Mouse (Mus musculus): Measurements from ENCODE around the gene Zfp354b. TPM values are rescaled to one million over a fixed set of nuclear protein-coding genes. Genes with fewer than 3 reads are reported as not detected.

Zfp354b gene
- polyA plus RNA-seq (2015; fragmentation: Nextera tagmentation; extraction: Ambion mirVana), result 3.6 and 5.2 TPM in 2 replicates

DNA sequence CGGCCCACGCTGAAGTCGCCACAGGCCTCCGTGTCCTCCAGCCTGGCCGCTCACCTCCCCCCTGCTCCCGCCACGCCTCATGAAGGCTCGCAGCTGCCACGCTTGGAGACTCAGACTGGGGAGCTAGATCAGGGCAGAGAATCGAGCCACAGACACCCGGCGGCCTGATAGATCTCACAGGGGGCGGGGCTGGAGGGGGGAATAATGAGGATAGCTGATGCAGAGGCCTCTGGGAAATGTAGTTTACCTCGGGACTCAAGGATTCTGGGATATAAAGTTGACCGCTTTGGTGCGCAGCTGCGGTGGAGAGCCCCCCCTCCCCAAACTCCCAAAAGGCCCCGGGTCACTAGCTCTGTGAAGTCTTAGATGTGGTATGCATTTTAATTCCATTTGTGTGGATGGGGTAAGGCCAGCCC is at the start of gene Zfp354b:
Zfp354b (minus strand) TSS at position 183 of the 416 bp plus-strand sequence.
- peaks cover 10% of the 10 kb centered on the region for H3K4me1 ChIP-seq
- peak within 1 kb of the TSS; percentile 65 for H3K4me3 ChIP-seq
- H3K4me2 ChIP-seq, result peak within 1 kb of the TSS; percentile 77
- under 1% methylated on average over 18 of the region's 18 CpGs for whole genome bisulfite sequencing
- no peaks in the 10 kb centered on the region for H3K36me3 ChIP-seq (replicated peaks)
- H3K9ac ChIP-seq, result peak within 1 kb of the TSS; percentile 75
- H3K27ac ChIP-seq, result peak within 1 kb of the TSS; percentile 87
- no peaks in the 10 kb centered on the region for H3K9me3 ChIP-seq
- no peaks in the 10 kb centered on the region for H3K27me3 ChIP-seq (replicated peaks)
- ATAC-seq (replicated peaks), result peak; percentile 97

DNA sequence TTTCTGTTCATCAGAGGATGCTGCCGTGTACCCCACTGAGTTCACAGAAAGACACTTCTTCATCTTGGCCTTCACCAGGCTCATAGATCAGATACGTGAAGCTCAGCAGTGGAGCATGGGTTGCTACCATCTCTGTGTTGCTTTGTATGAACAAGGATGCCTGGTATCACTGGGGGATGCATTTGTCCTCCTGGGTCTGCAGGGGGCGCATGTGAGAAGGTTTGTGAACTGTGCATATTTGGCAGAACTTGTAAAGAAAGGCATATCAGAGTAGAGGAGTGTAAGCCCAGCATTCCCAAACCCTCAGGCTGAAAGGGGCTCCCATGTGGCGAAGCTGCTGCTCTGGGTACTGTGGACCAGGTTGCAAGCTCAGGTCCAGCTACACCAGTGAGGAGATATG is 45.8 kb upstream of the Zfp354b start:
- ATAC-seq (replicated peaks), result no peak
- H3K9ac ChIP-seq, result no peak overlapping the region
- no peaks in the 10 kb centered on the region for H3K36me3 ChIP-seq (replicated peaks)
- H3K4me2 ChIP-seq, result no peak overlapping the region
- H3K4me3 ChIP-seq, result no peak overlapping the region
- no peaks in the 10 kb centered on the region for H3K9me3 ChIP-seq
- no peak overlapping the region for H3K27ac ChIP-seq
- no peaks in the 10 kb centered on the region for H3K4me1 ChIP-seq
- H3K27me3 ChIP-seq (replicated peaks), result no peaks in the 10 kb centered on the region
- WGBS, result 74% methylated on average over 4 of the region's 4 CpGs

DNA sequence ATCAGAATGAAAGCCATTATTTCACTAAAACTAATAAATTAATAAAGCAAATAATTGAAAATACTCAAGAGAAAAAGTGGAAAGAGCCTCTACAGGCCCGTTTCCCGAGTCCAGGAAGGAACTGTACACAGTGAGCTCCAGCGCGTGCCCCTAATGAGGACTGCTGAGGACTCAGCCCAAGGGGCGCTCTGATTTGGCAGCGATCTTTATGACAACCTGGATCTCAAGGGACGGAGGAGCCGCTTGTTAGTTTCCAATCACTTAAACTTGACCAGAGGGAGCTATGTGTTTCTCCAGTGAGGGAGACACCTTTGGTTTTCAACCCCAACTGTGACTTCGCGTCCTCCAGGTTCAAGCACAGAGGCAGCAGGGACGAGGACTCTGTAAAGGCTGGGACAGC is 34.8 kb upstream of the Zfp354b start, which contains the start of gene Olfr1378:
Olfr1378 (plus strand) TSS at position 301 of the 400 bp plus-strand sequence.
- 81% methylated on average over 11 of the region's 11 CpGs for WGBS
- no peaks in the 10 kb centered on the region for H3K4me1 ChIP-seq

DNA sequence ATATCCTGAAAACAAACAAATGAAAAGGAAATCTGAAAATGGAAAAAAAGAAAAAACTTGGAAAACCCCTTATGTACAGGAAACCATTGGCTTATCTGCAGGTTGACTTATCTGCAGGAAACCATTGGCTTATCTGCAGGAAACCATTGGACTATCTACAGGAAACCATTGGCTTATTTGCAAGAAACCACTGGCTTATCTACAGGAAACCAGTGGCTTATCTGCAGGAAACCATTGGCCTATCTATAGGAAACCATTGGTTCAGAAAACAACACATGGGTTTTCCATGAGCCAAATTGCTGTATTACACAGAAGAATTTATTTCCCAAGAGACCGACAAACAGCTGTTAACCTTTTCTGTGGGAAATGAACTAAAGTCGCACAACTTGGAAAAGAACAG is 33.5 kb upstream of the Zfp354b start:
- Histone ChIP-seq H3K9me3 (no peaks in the 10 kb centered on the region), H3K27me3 (replicated peaks) (no peaks in the 10 kb centered on the region), H3K9ac (no peak overlapping the region), H3K4me2 (no peak overlapping the region), H3K36me3 (replicated peaks) (no peaks in the 10 kb centered on the region), H3K27ac (no peak overlapping the region), H3K4me3 (no peak overlapping the region), H3K4me1 (no peaks in the 10 kb centered on the region)
- 80% methylated on average over 2 of the region's 2 CpGs for WGBS
- no peak for ATAC-seq (replicated peaks)

More for the DNA sequence above, 34.8 kb upstream of the Zfp354b start, which contains the start of gene Olfr1378:
- H3K4me2 ChIP-seq, result no peak within 1 kb of the TSS
- no peaks in the 10 kb centered on the region for H3K9me3 ChIP-seq
- ATAC-seq (replicated peaks), result no peak
- H3K9ac ChIP-seq, result no peak within 1 kb of the TSS
- no peaks in the 10 kb centered on the region for H3K27me3 ChIP-seq (replicated peaks)
- no peaks in the 10 kb centered on the region for H3K36me3 ChIP-seq (replicated peaks)
- no peak within 1 kb of the TSS for H3K4me3 ChIP-seq
- H3K27ac ChIP-seq, result no peak within 1 kb of the TSS

DNA sequence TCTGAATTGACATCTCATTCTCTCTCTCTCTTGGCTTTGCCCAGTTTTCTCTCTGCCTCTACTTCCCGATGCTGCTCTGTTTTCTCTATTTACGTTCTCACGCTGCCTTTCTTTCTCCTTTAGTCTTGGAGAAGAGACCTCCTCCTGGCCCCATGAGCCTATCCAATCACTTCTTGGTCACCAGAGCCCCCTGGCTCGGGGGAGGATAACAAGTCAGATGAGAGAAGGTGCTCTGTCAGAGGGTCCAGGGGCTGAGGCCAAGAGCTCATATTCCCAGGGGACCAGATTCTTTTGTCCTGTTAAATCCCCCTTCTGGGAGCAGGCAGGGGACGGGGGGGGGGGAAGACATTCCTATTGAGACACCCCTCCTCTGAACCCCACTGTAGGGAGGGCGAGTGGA is 22.2 kb upstream of the Zfp354b start, which contains the start of gene Prop1:
Prop1 (minus strand) TSS at position 101 of the 400 bp plus-strand sequence.
- Histone ChIP-seq H3K9ac (no peak within 1 kb of the TSS), H3K27me3 (replicated peaks) (no peaks in the 10 kb centered on the region), H3K4me1 (no peaks in the 10 kb centered on the region), H3K27ac (no peak within 1 kb of the TSS), H3K36me3 (replicated peaks) (no peaks in the 10 kb centered on the region), H3K4me3 (no peak within 1 kb of the TSS), H3K4me2 (no peak within 1 kb of the TSS), H3K9me3 (no peaks in the 10 kb centered on the region)
- no peak for ATAC-seq (replicated peaks)
- 71% methylated on average over 6 of the region's 6 CpGs for WGBS

DNA sequence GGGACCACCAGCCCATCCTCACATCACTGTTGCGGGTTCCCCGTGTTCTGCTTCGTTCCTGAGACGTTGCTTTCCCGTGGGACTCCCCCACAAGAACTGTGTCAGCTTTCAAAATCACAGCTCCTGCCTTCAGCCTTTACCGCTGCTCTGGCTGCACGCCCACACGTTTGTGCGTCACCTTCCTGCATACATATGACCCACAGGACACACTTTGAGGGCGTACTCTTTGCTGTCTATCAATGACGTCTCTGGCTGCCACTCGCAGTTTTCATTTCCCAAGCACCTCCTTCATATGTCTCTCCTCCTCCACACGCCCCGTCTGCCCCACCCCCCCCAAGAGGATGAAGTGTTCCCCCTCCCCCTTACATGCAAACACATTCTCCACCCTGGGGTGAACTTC is 20.9 kb upstream of the Zfp354b start:
- no peaks in the 10 kb centered on the region for H3K4me1 ChIP-seq
- ATAC-seq (replicated peaks), result no peak
- 68% methylated on average over 14 of the region's 14 CpGs for WGBS

DNA sequence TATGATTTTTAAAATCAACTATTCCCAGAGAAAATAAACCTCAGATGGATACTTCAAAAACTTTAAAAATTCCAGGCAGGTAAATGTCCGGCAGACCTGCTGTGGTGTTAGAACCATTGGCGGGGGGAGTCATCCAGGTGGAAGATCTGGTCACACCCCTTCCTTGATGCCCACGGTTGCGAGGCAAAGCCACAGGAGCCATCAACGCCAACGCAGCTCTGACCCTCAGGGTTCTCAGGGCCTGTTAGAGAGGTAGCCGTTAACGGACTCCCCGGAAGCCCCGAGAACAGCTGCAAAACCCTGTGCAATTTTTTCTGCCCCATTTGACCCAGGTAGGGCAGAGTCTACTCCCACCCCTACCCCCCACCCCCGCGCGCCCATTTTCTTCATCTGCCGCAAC is 12.1 kb upstream of the Zfp354b start, which contains the start of gene 4933414I15Rik:
4933414I15Rik (minus strand) TSS at position 260 of the 400 bp plus-strand sequence.
- Histone ChIP-seq H3K27me3 (replicated peaks) (no peaks in the 10 kb centered on the region), H3K4me3 (no peak within 1 kb of the TSS), H3K9ac (no peak within 1 kb of the TSS), H3K4me1 (no peaks in the 10 kb centered on the region), H3K9me3 (no peaks in the 10 kb centered on the region), H3K27ac (no peak within 1 kb of the TSS), H3K4me2 (no peak within 1 kb of the TSS), H3K36me3 (replicated peaks) (no peaks in the 10 kb centered on the region)
- WGBS, result 85% methylated on average over 14 of the region's 14 CpGs
- no peak for ATAC-seq (replicated peaks)

More for the DNA sequence above, 20.9 kb upstream of the Zfp354b start:
- Histone ChIP-seq H3K9ac (no peak overlapping the region), H3K27ac (no peak overlapping the region), H3K36me3 (replicated peaks) (no peaks in the 10 kb centered on the region), H3K4me3 (no peak overlapping the region), H3K27me3 (replicated peaks) (no peaks in the 10 kb centered on the region), H3K4me2 (no peak overlapping the region), H3K9me3 (no peaks in the 10 kb centered on the region)

DNA sequence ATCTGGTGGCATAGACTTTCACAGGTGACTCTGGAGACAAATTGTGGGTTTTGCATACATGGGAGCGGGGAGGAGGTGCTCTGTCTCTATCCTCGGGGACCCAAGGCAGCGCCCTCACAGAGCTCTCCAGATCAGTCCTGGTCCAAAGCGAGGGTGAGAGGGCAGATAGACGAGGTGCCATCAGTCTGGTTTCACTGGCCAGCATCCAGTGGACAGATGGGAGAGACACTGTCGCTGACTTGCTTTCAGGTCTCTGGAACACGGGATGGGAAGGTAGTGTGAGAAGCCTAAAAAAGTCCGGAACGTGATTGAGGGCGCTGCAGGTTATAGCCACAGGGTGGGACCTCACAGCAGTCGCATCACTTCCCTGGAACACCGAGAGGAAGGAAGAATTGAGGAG is 11.0 kb upstream of the Zfp354b start:
- Histone ChIP-seq H3K27ac (no peak overlapping the region), H3K4me3 (no peak overlapping the region), H3K9ac (no peak overlapping the region), H3K27me3 (replicated peaks) (no peaks in the 10 kb centered on the region), H3K9me3 (no peaks in the 10 kb centered on the region), H3K36me3 (replicated peaks) (no peaks in the 10 kb centered on the region), H3K4me2 (no peak overlapping the region), H3K4me1 (no peaks in the 10 kb centered on the region)
- no peak for ATAC-seq (replicated peaks)
- WGBS, result 70% methylated on average over 12 of the region's 12 CpGs

DNA sequence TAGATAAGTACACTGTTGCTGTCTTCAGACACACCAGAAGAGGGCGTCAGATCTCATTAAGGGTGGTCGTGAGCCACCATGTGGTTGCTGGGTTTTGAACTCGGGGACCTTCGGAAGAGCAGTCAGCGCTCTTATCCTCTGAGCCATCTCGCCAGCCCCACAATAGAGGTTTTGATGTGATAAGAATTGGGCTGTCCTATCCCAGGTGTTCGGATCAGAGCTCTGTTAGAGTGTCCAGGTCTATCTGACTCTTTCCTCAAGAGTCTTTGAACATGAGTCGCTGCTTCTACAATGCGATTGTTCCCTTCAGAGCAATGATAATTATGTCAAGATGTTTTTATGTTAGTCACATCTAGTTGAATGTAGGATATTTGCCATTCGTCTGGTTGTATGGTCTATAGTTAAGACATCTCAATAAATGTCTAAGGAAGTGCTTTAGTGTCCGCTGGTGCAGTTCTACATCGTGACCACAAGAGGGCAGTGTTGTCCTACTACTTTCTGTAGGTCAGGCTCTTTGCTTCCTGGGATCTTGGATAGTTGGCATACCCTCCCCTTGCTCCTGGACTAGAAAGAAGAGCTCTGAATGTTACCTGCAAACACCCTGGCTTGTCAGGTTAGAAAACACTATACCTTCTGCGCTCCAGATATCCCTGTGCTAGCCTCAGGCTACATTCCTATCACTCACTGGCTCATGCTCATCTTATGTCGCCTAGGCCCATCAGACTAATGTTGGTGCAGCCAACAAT is 8.4 kb upstream of the Zfp354b start:
- ATAC-seq (replicated peaks), result peak; percentile 60

DNA sequence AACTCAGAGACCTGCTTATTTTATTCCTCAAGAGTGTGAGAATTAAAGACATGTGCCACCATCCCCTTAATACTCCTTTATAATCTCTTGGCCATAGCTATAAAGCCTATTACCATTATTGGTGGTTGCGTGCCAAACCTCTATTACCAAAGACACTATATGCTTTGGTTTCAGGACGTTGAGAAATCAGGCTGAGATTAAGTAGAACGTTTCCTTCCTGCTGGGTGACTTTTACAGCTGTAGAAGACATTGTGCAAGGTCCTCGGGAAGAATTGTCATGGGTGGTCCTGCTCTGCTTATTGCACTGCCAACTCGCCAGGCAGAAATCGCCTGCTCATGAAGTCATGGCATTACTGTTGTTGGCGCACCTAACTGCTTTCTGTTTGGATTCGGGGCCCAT is 7.0 kb upstream of the Zfp354b start:
- ATAC-seq (replicated peaks), result no peak
- H3K9ac ChIP-seq, result no peak overlapping the region
- no peak overlapping the region for H3K27ac ChIP-seq
- WGBS, result 84% methylated on average over 8 of the region's 8 CpGs
- H3K36me3 ChIP-seq (replicated peaks), result no peaks in the 10 kb centered on the region
- no peaks in the 10 kb centered on the region for H3K27me3 ChIP-seq (replicated peaks)
- no peaks in the 10 kb centered on the region for H3K4me1 ChIP-seq
- no peaks in the 10 kb centered on the region for H3K9me3 ChIP-seq
- H3K4me2 ChIP-seq, result no peak overlapping the region
- no peak overlapping the region for H3K4me3 ChIP-seq

More for the DNA sequence above, 8.4 kb upstream of the Zfp354b start:
- Histone ChIP-seq H3K4me1 (no peaks in the 10 kb centered on the region), H3K4me2 (no peak overlapping the region), H3K27ac (no peak overlapping the region), H3K4me3 (no peak overlapping the region), H3K27me3 (replicated peaks) (no peaks in the 10 kb centered on the region), H3K9ac (no peak overlapping the region), H3K9me3 (no peaks in the 10 kb centered on the region), H3K36me3 (replicated peaks) (no peaks in the 10 kb centered on the region)
- 40% methylated on average over 14 of the region's 14 CpGs for WGBS

DNA sequence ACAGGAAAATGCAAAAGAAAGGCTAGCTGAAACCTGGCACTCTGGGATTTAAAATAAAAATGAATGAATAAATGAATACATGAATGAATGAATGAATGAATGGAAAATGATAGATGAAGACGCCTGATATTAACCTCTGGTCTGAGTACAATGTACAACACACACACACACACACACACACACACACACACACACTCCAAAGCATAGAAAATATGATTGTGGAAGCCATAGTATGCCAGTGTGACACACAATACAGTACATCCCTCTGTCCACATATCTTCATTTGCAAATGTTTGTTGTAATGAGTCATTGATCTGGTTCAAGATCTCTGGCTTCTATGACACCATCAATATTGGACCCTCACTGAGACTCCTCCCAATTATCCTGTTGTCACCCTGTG is 607 bp upstream of the Zfp354b start:
- Histone ChIP-seq H3K9me3 (no peaks in the 10 kb centered on the region), H3K9ac (peak overlapping the region; percentile 23; the same call in 1 of the 2 replicates), H3K4me2 (peak overlapping the region; percentile 77), H3K27ac (peak overlapping the region; percentile 87), H3K4me1 (peaks cover 10% of the 10 kb centered on the region), H3K36me3 (replicated peaks) (no peaks in the 10 kb centered on the region), H3K27me3 (replicated peaks) (no peaks in the 10 kb centered on the region), H3K4me3 (peak overlapping the region; percentile 65)
- 55% methylated on average over 1 of the region's 1 CpGs for WGBS
- ATAC-seq (replicated peaks), result peak; percentile 62

DNA sequence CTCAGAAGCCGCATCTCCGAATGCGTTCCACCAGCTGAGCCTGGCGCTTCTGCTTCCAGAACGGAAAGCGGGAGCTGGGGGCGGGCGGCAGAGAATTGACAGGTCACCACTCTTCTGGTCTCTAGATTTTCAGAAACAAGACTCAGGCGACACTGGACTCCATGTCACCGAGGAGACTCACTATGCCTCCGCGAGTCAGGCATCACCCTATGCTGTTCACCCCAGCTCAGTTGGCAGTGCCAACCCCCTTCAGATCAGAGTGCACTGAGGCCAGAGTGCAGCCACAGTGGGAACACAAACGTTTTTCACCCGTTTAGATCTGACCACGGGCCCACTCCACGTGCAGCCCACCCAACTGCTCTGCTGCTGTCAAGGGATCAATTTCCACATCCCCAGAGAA is 412 bp downstream of the Zfp354b start:
- peak overlapping the region; percentile 65 for H3K4me3 ChIP-seq
- H3K36me3 ChIP-seq (replicated peaks), result no peaks in the 10 kb centered on the region
- peak overlapping the region; percentile 87 for H3K27ac ChIP-seq
- H3K9me3 ChIP-seq, result no peaks in the 10 kb centered on the region
- no peaks in the 10 kb centered on the region for H3K27me3 ChIP-seq (replicated peaks)
- peak overlapping the region; percentile 75 for H3K9ac ChIP-seq
- WGBS, result under 1% methylated on average over 16 of the region's 16 CpGs
- ATAC-seq (replicated peaks), result peak; percentile 83
- peak overlapping the region; percentile 77 for H3K4me2 ChIP-seq
- H3K4me1 ChIP-seq, result peaks cover 10% of the 10 kb centered on the region
